Mouse (Mus musculus) right cerebral cortex, postnatal 25 days (tissue): ENCODE results near the gene Bik.

Experiments used
- DNase-seq: peaks from one replicate; pipeline ENCODE4 v3.0.0; 2022

The Bik gene

GRCm38 (mm10) chr15:83550137-83550536, 23.5 kb downstream of the Bik start:
- DNase-seq, result no peak

GRCm38 (mm10) chr15:83553831-83554230, 27.2 kb downstream of the Bik start:
- no peak for DNase-seq

- peak; percentile 87 for DNase-seq
These were observed 28.7 kb downstream of the Bik start for GRCm38 (mm10) chr15:83555161-83555974.

GRCm38 (mm10) chr15:83560941-83561477, 34.3 kb downstream of the Bik start:
- DNase-seq, result no peak

- DNase-seq, result peak; percentile 49
These were observed 36.1 kb downstream of the Bik start for GRCm38 (mm10) chr15:83562626-83563270.

- DNase-seq, result no peak
These were observed 36.7 kb downstream of the Bik start, which contains the start of the genes Tspo and Mcat for GRCm38 (mm10) chr15:83563327-83563856. Tspo (plus strand) TSS chr15:83563592. Mcat (minus strand) TSS chr15:83563787.

- no peak for DNase-seq
These were observed 37.4 kb downstream of the Bik start for GRCm38 (mm10) chr15:83563857-83564651.

GRCm38 (mm10) chr15:83565434-83565833, 38.8 kb downstream of the Bik start:
- DNase-seq, result no peak

- no peak for DNase-seq
These were observed 39.3 kb downstream of the Bik start for GRCm38 (mm10) chr15:83566006-83566405.

- no peak for DNase-seq
These were observed 41.1 kb downstream of the Bik start for GRCm38 (mm10) chr15:83567728-83568127.

- DNase-seq, result no peak
These were observed 41.9 kb downstream of the Bik start for GRCm38 (mm10) chr15:83568544-83568943.

- no peak for DNase-seq
These were observed 43.0 kb downstream of the Bik start for GRCm38 (mm10) chr15:83569682-83570081.

GRCm38 (mm10) chr15:83570641-83571040, 44.0 kb downstream of the Bik start:
- no peak for DNase-seq

GRCm38 (mm10) chr15:83571636-83572035, 45.0 kb downstream of the Bik start:
- DNase-seq, result no peak

- DNase-seq, result no peak
These were observed 45.5 kb downstream of the Bik start for GRCm38 (mm10) chr15:83572132-83572531.

GRCm38 (mm10) chr15:83573606-83574005, 46.9 kb downstream of the Bik start:
- no peak for DNase-seq

- DNase-seq, result no peak
These were observed 48.2 kb downstream of the Bik start for GRCm38 (mm10) chr15:83574731-83575351.

GRCm38 (mm10) chr15:83575543-83575942, 48.9 kb downstream of the Bik start:
- no peak for DNase-seq

- no peak for DNase-seq
These were observed 50.0 kb downstream of the Bik start for GRCm38 (mm10) chr15:83576651-83577050.

- no peak for DNase-seq
These were observed 56.3 kb downstream of the Bik start for GRCm38 (mm10) chr15:83582931-83583330.

- DNase-seq, result no peak
These were observed 56.9 kb downstream of the Bik start for GRCm38 (mm10) chr15:83583419-83584156.
